Mouse (Mus musculus) myocyte (in vitro differentiated cells): ENCODE data around the gene Tbrg4.

Experiments used
- E2F4 ChIP-seq: IDR thresholded peaks from one replicate; pipeline ENCODE4 v1.6.1; 2011; ENCODE audit warnings: mild to moderate bottlenecking, control low read depth, moderate library complexity; ENCODE audit not compliant: insufficient read depth
- MAX ChIP-seq: IDR thresholded peaks from one replicate; pipeline ENCODE4 v1.6.1; 2011; ENCODE audit warnings: low read depth, mild to moderate bottlenecking, control low read depth
- POLR2A ChIP-seq: IDR thresholded peaks from one replicate; pipeline ENCODE4 v1.6.1; 2011; ENCODE audit warnings: low read depth, mild to moderate bottlenecking, control low read depth, moderate library complexity; ENCODE audit not compliant: insufficient read length
- REST ChIP-seq: IDR thresholded peaks from one replicate; pipeline ENCODE4 v1.6.1; 2011; ENCODE audit warnings: mild to moderate bottlenecking, control low read depth, moderate library complexity; ENCODE audit not compliant: insufficient read depth, insufficient read length
- TCF12 ChIP-seq: IDR thresholded peaks from one replicate; pipeline ENCODE4 v1.6.1; 2011; ENCODE audit warnings: mild to moderate bottlenecking, control low read depth; ENCODE audit not compliant: poor library complexity, insufficient read depth, severe bottlenecking
- USF1 ChIP-seq: IDR thresholded peaks from one replicate; pipeline ENCODE4 v1.6.1; 2011; ENCODE audit warnings: low read depth, mild to moderate bottlenecking, control low read depth, moderate library complexity

DNA sequence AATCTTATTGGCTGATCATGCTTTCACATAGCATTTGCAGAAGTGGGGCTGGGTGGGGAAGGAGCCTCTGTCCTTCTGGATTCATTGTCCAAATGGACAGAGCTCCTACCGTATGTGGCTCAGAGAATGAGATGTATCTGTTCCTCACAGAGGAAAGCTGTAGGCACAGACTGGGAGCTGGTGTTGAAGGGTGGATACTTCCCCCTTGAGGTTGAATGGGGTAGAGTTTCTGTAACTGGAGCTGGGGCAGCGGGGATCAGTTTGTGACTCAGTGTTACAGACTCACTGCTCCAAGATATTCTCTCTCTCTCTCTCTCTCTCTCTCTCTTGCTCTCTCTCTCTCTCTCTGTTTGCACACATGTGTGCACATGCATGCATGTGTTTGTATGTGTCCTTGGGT is 44.2 kb upstream of the Tbrg4 start:
- TF ChIP-seq MAX = no peak
- no peak for TF ChIP-seq TCF12
- TF ChIP-seq USF1 = no peak
- no peak for TF ChIP-seq E2F4
- no peak for TF ChIP-seq POLR2A
- no peak for TF ChIP-seq REST
